Mouse (Mus musculus): Measurements from ENCODE around the gene Dhx34. TPM values are rescaled to one million over a fixed set of nuclear protein-coding genes. Genes with fewer than 3 reads are reported as not detected.

The Dhx34 gene
- 6.7 and 7.1 TPM in 2 replicates for polyA plus RNA-seq (2015; fragmentation: Nextera tagmentation; extraction: Ambion mirVana)

GRCm38 (mm10) chr7:16221582-16222272 lies at the start of gene Dhx34:
Gene Dhx34, minus strand, starts transcription at chr7:16222037.

DNA sequence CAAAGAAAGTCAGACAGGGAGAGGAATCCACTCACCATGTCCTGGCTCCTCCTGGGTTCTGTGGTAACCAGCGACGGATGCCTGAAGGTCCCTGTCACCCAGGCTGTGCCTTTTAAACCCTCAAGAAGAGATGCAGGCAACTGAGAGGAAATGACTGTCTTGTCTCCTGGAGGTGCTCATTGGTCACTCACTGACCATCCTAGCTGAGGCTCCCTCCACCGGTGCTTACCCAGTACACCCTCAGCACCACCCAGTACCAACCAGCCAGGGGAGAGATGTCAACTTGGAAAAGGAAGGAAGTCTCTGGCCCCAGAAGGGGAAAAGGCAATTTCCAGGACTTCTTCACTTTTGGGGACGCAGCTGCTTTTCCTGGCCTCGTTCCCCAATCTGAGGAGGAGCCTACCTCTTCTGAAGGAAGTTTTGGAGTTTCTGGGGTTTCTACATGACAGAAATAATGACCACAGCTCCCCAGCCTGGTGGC lies 37.3 kb upstream of the Dhx34 start, which contains the start of gene C5ar1:
TSS of gene C5ar1 (minus strand) at position 431 of the 481 bp plus-strand sequence.

DNA sequence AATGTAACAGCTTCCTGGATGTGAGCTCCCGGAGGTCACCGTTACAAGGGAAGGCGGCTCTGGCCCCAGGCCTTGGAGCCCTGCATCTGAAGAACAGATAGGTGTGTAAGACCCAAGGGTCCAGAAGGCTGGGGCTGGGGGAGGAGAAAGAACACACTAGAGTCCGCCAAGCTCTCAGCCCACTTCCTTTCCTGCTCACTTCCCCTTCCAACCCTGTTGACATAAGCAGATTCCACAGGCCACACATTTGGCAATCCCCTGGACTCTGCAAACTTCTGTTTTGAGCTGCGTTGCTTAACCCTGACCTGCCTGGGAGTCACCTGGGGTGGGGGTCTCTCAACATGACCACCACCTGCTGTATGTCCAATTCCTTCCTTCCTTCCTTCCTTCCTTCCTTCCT lies 22.2 kb upstream of the Dhx34 start, which contains the start of gene C5ar2:
TSS of gene C5ar2 (minus strand) at position 88 of the 400 bp plus-strand sequence.

DNA sequence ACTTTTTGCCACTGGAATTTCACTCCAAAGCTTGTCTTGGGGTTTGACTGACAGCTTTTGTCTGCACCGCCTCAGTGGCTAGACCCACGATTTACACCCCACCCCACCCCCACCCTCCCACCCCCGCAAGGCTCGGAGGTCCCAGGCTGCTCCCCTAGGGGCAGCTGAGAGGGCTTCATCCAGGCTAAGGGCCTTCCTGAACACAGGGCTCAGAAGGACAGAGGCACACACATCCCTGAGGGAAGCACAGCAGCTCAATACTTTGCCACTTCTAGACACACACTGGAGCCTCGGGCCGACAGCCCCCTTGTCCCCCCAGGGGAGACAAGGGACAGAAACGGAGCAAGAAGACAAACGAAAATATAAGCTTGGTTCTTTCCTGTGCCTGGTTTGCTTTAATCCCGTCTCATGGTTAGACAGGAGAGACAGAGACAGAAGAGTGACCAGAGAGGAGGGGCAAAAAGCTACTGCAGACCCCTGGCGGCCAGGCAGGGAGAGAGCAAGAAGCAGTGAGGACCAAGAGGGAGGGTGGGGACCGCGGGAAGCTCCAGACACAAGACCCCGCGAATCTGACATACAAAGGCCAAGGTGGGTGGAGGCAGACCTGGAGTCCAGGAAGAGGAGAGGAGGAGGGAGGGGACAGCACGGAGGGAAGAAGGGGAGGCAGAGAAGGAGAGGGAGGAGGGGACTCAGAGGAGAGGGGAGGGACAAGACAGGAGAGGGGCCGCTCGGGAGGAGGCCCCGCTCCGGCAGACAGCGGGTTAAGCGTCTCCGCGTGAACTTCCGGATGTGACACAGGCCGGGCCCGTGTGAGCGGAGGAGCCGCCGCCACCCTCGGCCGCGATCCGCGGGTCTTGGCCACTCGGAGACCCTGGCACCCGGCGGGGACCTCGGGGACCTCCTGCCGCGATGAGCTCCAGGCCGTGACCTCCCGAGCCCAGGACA lies 47.0 kb downstream of the Dhx34 start, which contains the start of gene Meis3:
TSS of gene Meis3 (plus strand) at position 494 of the 945 bp plus-strand sequence.

Other genes starting within 250 kb of the Dhx34 start
- 2.6 and 3.5 TPM in 2 replicates for gene Bicra, start 174.1 kb downstream of the Dhx34 start, polyA plus RNA-seq (2015; fragmentation: Nextera tagmentation; extraction: Ambion mirVana)
- not detected in 2 replicates for gene Zfp541, start 160.2 kb downstream of the Dhx34 start, polyA plus RNA-seq (2015; fragmentation: Nextera tagmentation; extraction: Ambion mirVana)
- gene Napa, start 123.6 kb downstream of the Dhx34 start, polyA plus RNA-seq (2015; fragmentation: Nextera tagmentation; extraction: Ambion mirVana), result 158 and 168 TPM in 2 replicates
- gene Kptn, start 102.1 kb downstream of the Dhx34 start, polyA plus RNA-seq (2015; fragmentation: Nextera tagmentation; extraction: Ambion mirVana), result 10.9 and 12.9 TPM in 2 replicates
- gene Slc8a2, start 92.2 kb downstream of the Dhx34 start, polyA plus RNA-seq (2015; fragmentation: Nextera tagmentation; extraction: Ambion mirVana), result not detected in 2 replicates
- gene Meis3, start 46.9 kb downstream of the Dhx34 start, polyA plus RNA-seq (2015; fragmentation: Nextera tagmentation; extraction: Ambion mirVana), result 3.5 and 6.5 TPM in 2 replicates
- 2.7 and 3.5 TPM in 2 replicates for gene C5ar2, start 22.1 kb upstream of the Dhx34 start, polyA plus RNA-seq (2015; fragmentation: Nextera tagmentation; extraction: Ambion mirVana)
- gene C5ar1, start 37.5 kb upstream of the Dhx34 start, polyA plus RNA-seq (2015; fragmentation: Nextera tagmentation; extraction: Ambion mirVana), result 20.1 and 24.7 TPM in 2 replicates
- gene Inafm1, start 51.6 kb upstream of the Dhx34 start, polyA plus RNA-seq (2015; fragmentation: Nextera tagmentation; extraction: Ambion mirVana), result 11.7 and 14.5 TPM in 2 replicates
- 13.9 and 17.8 TPM in 2 replicates for gene Ccdc9, start 64.8 kb upstream of the Dhx34 start, polyA plus RNA-seq (2015; fragmentation: Nextera tagmentation; extraction: Ambion mirVana)
- 6.1 and 6.2 TPM in 2 replicates for gene Bbc3, start 86.4 kb upstream of the Dhx34 start, polyA plus RNA-seq (2015; fragmentation: Nextera tagmentation; extraction: Ambion mirVana)
- gene Sae1, start 165.8 kb upstream of the Dhx34 start, polyA plus RNA-seq (2015; fragmentation: Nextera tagmentation; extraction: Ambion mirVana), result 120 TPM in 2 replicates
- 12.4 and 12.7 TPM in 2 replicates for gene Zc3h4, start 178.9 kb upstream of the Dhx34 start, polyA plus RNA-seq (2015; fragmentation: Nextera tagmentation; extraction: Ambion mirVana)
- gene Tmem160, start 230.7 kb upstream of the Dhx34 start, polyA plus RNA-seq (2015; fragmentation: Nextera tagmentation; extraction: Ambion mirVana), result 73.6 and 80.2 TPM in 2 replicates

Data from spleen, postnatal 0 days (tissue).